Mouse (Mus musculus): ENCODE results near the gene Itsn1.

The Itsn1 gene

GRCm38 (mm10) chr16:91876457-91876856, 147.4 kb downstream of the Itsn1 start:
- DNase-seq = no peak

GRCm38 (mm10) chr16:91879101-91879500, 150.0 kb downstream of the Itsn1 start:
- no peak for DNase-seq

- DNase-seq = no peak
Measured at GRCm38 (mm10) chr16:91880869-91881767, 152.0 kb downstream of the Itsn1 start.

GRCm38 (mm10) chr16:91882168-91882859, 153.2 kb downstream of the Itsn1 start:
- no peak for DNase-seq

- DNase-seq = no peak
Measured at GRCm38 (mm10) chr16:91883636-91884035, 154.6 kb downstream of the Itsn1 start.

- peak; percentile 73 for DNase-seq
Measured at GRCm38 (mm10) chr16:91884196-91884595, 155.1 kb downstream of the Itsn1 start.

- peak; percentile 62 for DNase-seq
Measured at GRCm38 (mm10) chr16:91885389-91886122, 156.5 kb downstream of the Itsn1 start.

- DNase-seq = no peak
Measured at GRCm38 (mm10) chr16:91888368-91888767, 159.3 kb downstream of the Itsn1 start.

GRCm38 (mm10) chr16:91889831-91890230, 160.8 kb downstream of the Itsn1 start:
- DNase-seq = no peak

- DNase-seq = no peak
Measured at GRCm38 (mm10) chr16:91891218-91891617, 162.1 kb downstream of the Itsn1 start.

GRCm38 (mm10) chr16:91896426-91896830, 167.3 kb downstream of the Itsn1 start:
- DNase-seq = no peak

GRCm38 (mm10) chr16:91898850-91899848, 170.1 kb downstream of the Itsn1 start:
- DNase-seq = no peak

- DNase-seq = no peak
Measured at GRCm38 (mm10) chr16:91900274-91900673, 171.2 kb downstream of the Itsn1 start.

- DNase-seq = no peak
Measured at GRCm38 (mm10) chr16:91903801-91904506, 174.9 kb downstream of the Itsn1 start.

- no peak for DNase-seq
Measured at GRCm38 (mm10) chr16:91905127-91905860, 176.2 kb downstream of the Itsn1 start.

- no peak for DNase-seq
Measured at GRCm38 (mm10) chr16:91905987-91906386, 176.9 kb downstream of the Itsn1 start.

- no peak for DNase-seq
Measured at GRCm38 (mm10) chr16:91906672-91907071, 177.6 kb downstream of the Itsn1 start.

GRCm38 (mm10) chr16:91907158-91907557, 178.1 kb downstream of the Itsn1 start:
- DNase-seq = no peak

- DNase-seq = no peak
Measured at GRCm38 (mm10) chr16:91909569-91910335, 180.7 kb downstream of the Itsn1 start.

GRCm38 (mm10) chr16:91917631-91918096, 188.6 kb downstream of the Itsn1 start:
- peak; percentile 87 for DNase-seq

Data from thymus, postnatal 14 days (tissue).